In the genomic region with DNA sequence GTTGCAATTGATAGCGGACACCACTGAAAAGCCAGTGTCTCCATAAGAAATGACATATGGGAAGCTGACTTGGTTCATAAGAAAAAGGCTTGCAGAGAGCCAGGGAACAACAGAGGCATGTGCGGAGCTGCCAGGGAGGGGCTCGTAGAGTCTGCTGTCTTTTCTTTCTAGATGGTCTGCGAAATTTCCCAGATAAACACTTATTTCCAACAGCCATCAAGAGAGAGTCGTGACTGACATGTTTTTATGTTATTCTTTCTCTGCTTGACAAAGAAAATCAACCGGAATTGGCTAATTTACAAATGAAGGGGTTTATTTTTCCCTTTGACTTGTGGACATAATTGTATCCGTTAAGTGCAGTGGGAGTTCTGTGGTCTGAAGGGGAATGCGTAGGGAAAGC, we compare ENCODE assay signal across 23 mouse cellular contexts.
DNase-seq lines count a peak whose midpoint lies in the region; ATAC-seq lines count a peak whose summit lies in the region.
"Had no signal": no experiment of that assay in that cellular context is flagged by ENCODE, and none has a peak within 500 bp of the region (broad histone marks: within the 10 kb centered on the region; RNA-seq: fewer than 3 reads in every experiment).

No protein-coding gene starts in this region.

- WGBS in forebrain, embryonic 14.5 days = 20% methylated on average over 8 of the region's 8 CpGs
- WGBS in forebrain, embryonic 12.5 days = 34% methylated on average over 8 of the region's 8 CpGs
- WGBS in forebrain, embryonic 16.5 days = 12% methylated on average over 8 of the region's 8 CpGs
- WGBS in forebrain, embryonic 13.5 days = 28% methylated on average over 8 of the region's 8 CpGs
- 69% methylated on average over 8 of the region's 8 CpGs for WGBS in midbrain, embryonic 11.5 days
- 52% methylated on average over 8 of the region's 8 CpGs for WGBS in midbrain, embryonic 14.5 days

- no peak overlapping the region for H3K4me2 ChIP-seq in forebrain, embryonic 14.5 days (ENCODE audit: low read length)
- no peak overlapping the region for H3K4me2 ChIP-seq in forebrain, embryonic 12.5 days
- H3K4me2 ChIP-seq in forebrain, embryonic 16.5 days (ENCODE audit: low read length) = no peak overlapping the region
- H3K4me2 ChIP-seq in forebrain, embryonic 13.5 days = no peak overlapping the region
- no peak overlapping the region for H3K4me2 ChIP-seq in midbrain, embryonic 11.5 days
- H3K4me2 ChIP-seq in midbrain, embryonic 14.5 days (ENCODE audit: low read length) = no peak overlapping the region
- H3K4me2 ChIP-seq: embryonic facial prominence, embryonic 12.5 days had no signal

- ATAC-seq in forebrain, embryonic 14.5 days = no peak
- ATAC-seq in forebrain, embryonic 12.5 days (ENCODE audit: low FRiP score) = no peak
- peak; percentile 63; the same call in 1 of the 2 replicates for ATAC-seq in forebrain, embryonic 16.5 days
- no peak for ATAC-seq in forebrain, embryonic 13.5 days
- ATAC-seq in midbrain, embryonic 11.5 days (ENCODE audit: low FRiP score) = no peak
- no peak for ATAC-seq in midbrain, embryonic 14.5 days (ENCODE audit: low FRiP score, low TSS enrichment)
- ATAC-seq: activated CD4-positive, CD25-positive, alpha-beta regulatory T cell, adult 4 months; CD4-positive, CD25-positive, alpha-beta regulatory T cell, adult 4 months; Patski had no signal

- no peaks in the 10 kb centered on the region for H3K27me3 ChIP-seq in forebrain, embryonic 14.5 days (replicated peaks; ENCODE audit: control insufficient read depth, insufficient read depth, low read length)
- peaks cover 20% of the 10 kb centered on the region for H3K27me3 ChIP-seq in forebrain, embryonic 12.5 days
- H3K27me3 ChIP-seq in forebrain, embryonic 16.5 days (replicated peaks; ENCODE audit: control insufficient read depth, insufficient read depth, low read length) = no peaks in the 10 kb centered on the region
- peaks cover 3% of the 10 kb centered on the region; the same call in 1 of the 2 replicates for H3K27me3 ChIP-seq in forebrain, embryonic 13.5 days
- H3K27me3 ChIP-seq in midbrain, embryonic 11.5 days (ENCODE audit: control insufficient read depth, insufficient read depth, low read length) = no peaks in the 10 kb centered on the region
- H3K27me3 ChIP-seq in midbrain, embryonic 14.5 days (ENCODE audit: control insufficient read depth, insufficient read depth, low read length) = no peaks in the 10 kb centered on the region
- H3K27me3 ChIP-seq: CH12.LX; embryonic facial prominence, embryonic 12.5 days had no signal

- no peaks in the 10 kb centered on the region for H3K9me3 ChIP-seq in forebrain, embryonic 14.5 days (replicated peaks; ENCODE audit: control insufficient read depth, low read length)
- no peaks in the 10 kb centered on the region for H3K9me3 ChIP-seq in forebrain, embryonic 12.5 days
- no peaks in the 10 kb centered on the region for H3K9me3 ChIP-seq in forebrain, embryonic 16.5 days (ENCODE audit: control insufficient read depth, low read length)
- H3K9me3 ChIP-seq in forebrain, embryonic 13.5 days (replicated peaks) = no peaks in the 10 kb centered on the region
- no peaks in the 10 kb centered on the region for H3K9me3 ChIP-seq in midbrain, embryonic 11.5 days (ENCODE audit: control insufficient read depth, low read length)
- no peaks in the 10 kb centered on the region for H3K9me3 ChIP-seq in midbrain, embryonic 14.5 days (ENCODE audit: control insufficient read depth, low read length)
- H3K9me3 ChIP-seq: embryonic facial prominence, embryonic 12.5 days; G1E had no signal

- H3K36me3 ChIP-seq in forebrain, embryonic 14.5 days (ENCODE audit: control insufficient read depth, insufficient read depth, low read length) = no peaks in the 10 kb centered on the region
- H3K36me3 ChIP-seq in forebrain, embryonic 12.5 days (replicated peaks) = no peaks in the 10 kb centered on the region
- no peaks in the 10 kb centered on the region for H3K36me3 ChIP-seq in forebrain, embryonic 16.5 days (ENCODE audit: control insufficient read depth, insufficient read depth)
- no peaks in the 10 kb centered on the region for H3K36me3 ChIP-seq in forebrain, embryonic 13.5 days (ENCODE audit: poor library complexity, severe bottlenecking)
- H3K36me3 ChIP-seq in midbrain, embryonic 11.5 days (ENCODE audit: control insufficient read depth, insufficient read depth, low read length) = no peaks in the 10 kb centered on the region
- H3K36me3 ChIP-seq in midbrain, embryonic 14.5 days (ENCODE audit: control insufficient read depth, insufficient read depth, low read length) = no peaks in the 10 kb centered on the region
- H3K36me3 ChIP-seq: embryonic facial prominence, embryonic 12.5 days; G1E had no signal

- DNase-seq in forebrain, embryonic 14.5 days (ENCODE audit: low spot score) = peak; percentile 55
- peak; percentile 70 for DNase-seq in midbrain, embryonic 11.5 days (ENCODE audit: low spot score, missing footprints)
- no peak for DNase-seq in midbrain, embryonic 14.5 days
- DNase-seq: adrenal gland, adult 8-10 months; adrenal gland, postnatal 14 days; adrenal gland, postnatal 36 days; B cell, adult 2 months; cerebellum, adult 11 months; cerebellum, adult 18-20 months; cerebellum, adult 8-10 months; cerebellum, adult 9-11 months; cerebellum, postnatal 14 days; cerebellum, postnatal 36 days; embryo, embryonic 11 days had no signal

- H3K9ac ChIP-seq in forebrain, embryonic 14.5 days (ENCODE audit: low read length) = no peak overlapping the region
- H3K9ac ChIP-seq in forebrain, embryonic 12.5 days = no peak overlapping the region
- no peak overlapping the region for H3K9ac ChIP-seq in forebrain, embryonic 16.5 days (replicated peaks; ENCODE audit: low read depth, low read length)
- no peak overlapping the region for H3K9ac ChIP-seq in forebrain, embryonic 13.5 days
- H3K9ac ChIP-seq in midbrain, embryonic 11.5 days (ENCODE audit: low read length) = no peak overlapping the region
- H3K9ac ChIP-seq in midbrain, embryonic 14.5 days (replicated peaks; ENCODE audit: low read length) = no peak overlapping the region
- H3K9ac ChIP-seq: embryonic facial prominence, embryonic 12.5 days had no signal

- H3K4me3 ChIP-seq in forebrain, embryonic 14.5 days (ENCODE audit: low read depth, low read length) = no peak overlapping the region
- no peak overlapping the region for H3K4me3 ChIP-seq in forebrain, embryonic 12.5 days (replicated peaks)
- H3K4me3 ChIP-seq in forebrain, embryonic 16.5 days (replicated peaks; ENCODE audit: low read length) = no peak overlapping the region
- no peak overlapping the region for H3K4me3 ChIP-seq in forebrain, embryonic 13.5 days
- no peak overlapping the region for H3K4me3 ChIP-seq in midbrain, embryonic 11.5 days (ENCODE audit: low read depth, low read length)
- H3K4me3 ChIP-seq in midbrain, embryonic 14.5 days (replicated peaks; ENCODE audit: low read depth, low read length) = no peak overlapping the region
- H3K4me3 ChIP-seq: embryonic facial prominence, embryonic 12.5 days had no signal

- peaks cover 15% of the 10 kb centered on the region for H3K4me1 ChIP-seq in forebrain, embryonic 14.5 days (ENCODE audit: control insufficient read depth, insufficient read depth, low read length)
- peaks cover 14% of the 10 kb centered on the region for H3K4me1 ChIP-seq in forebrain, embryonic 12.5 days
- H3K4me1 ChIP-seq in forebrain, embryonic 16.5 days (replicated peaks; ENCODE audit: control insufficient read depth, insufficient read depth, low read length) = peaks cover 12% of the 10 kb centered on the region
- peaks cover 31% of the 10 kb centered on the region for H3K4me1 ChIP-seq in forebrain, embryonic 13.5 days
- H3K4me1 ChIP-seq in midbrain, embryonic 11.5 days (ENCODE audit: control insufficient read depth, insufficient read depth, low read length) = peaks cover 5% of the 10 kb centered on the region; the same call in 1 of the 2 replicates
- H3K4me1 ChIP-seq in midbrain, embryonic 14.5 days (ENCODE audit: control insufficient read depth, insufficient read depth, low read length) = no peaks in the 10 kb centered on the region
- H3K4me1 ChIP-seq: embryonic facial prominence, embryonic 12.5 days had no signal

- H3K27ac ChIP-seq in forebrain, embryonic 14.5 days (ENCODE audit: low read depth, low read length) = no peak overlapping the region
- no peak overlapping the region for H3K27ac ChIP-seq in forebrain, embryonic 12.5 days
- peak overlapping the region; percentile 2; the same call in 1 of the 2 replicates for H3K27ac ChIP-seq in forebrain, embryonic 16.5 days (ENCODE audit: low read length)
- H3K27ac ChIP-seq in forebrain, embryonic 13.5 days = no peak overlapping the region
- H3K27ac ChIP-seq in midbrain, embryonic 11.5 days (ENCODE audit: low read depth, low read length) = no peak overlapping the region
- H3K27ac ChIP-seq in midbrain, embryonic 14.5 days (replicated peaks; ENCODE audit: low read depth, low read length) = no peak overlapping the region
- H3K27ac ChIP-seq: embryonic facial prominence, embryonic 12.5 days had no signal
